Comparison of ENCODE assay signal across 8 mouse cellular contexts in the genomic region with DNA sequence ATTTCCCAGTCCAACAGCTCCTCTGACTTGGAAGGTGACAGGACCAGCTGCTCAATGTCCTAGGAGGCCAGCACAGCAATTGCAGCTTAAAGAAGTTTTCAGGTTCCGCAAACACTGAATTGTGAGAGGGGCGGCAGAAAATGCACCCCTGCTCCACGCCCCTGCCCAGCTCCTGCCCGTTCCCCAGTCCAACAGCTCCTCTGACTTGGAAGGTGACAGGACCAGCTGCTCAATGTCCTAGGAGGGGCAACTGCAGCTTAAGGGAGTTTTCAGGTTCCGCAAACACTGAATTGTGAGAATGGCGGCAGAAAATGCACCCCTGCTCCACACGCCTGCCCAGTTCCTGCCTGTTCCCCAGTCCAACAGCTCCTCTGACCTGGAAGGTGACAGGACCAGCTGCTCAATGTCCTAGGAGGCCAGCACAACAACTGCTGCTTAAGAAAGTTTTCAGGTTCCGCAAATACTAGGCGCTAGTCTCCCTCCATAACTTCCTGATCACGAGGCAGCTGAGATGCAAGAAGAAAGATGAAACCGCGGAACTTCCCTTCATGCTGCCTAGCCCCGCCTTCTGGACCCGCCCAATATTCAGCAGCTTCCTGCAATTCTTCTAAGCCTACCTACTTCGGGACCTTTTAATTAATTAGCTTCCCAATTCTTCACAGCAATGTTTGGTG. TPM values are rescaled to one million over a fixed set of nuclear protein-coding genes. Genes with fewer than 3 reads are reported as not detected.
DNase-seq lines count a peak whose midpoint lies in the region; ATAC-seq and TF ChIP-seq lines count a peak whose summit lies in the region.
"Not testable (repeated sequence)": the region's sequence is repeated elsewhere in the genome, so short reads cannot be mapped to it uniquely, and the experiment has no call there.

TSS of gene Zfp984 (minus strand) at position 497 of the 674 bp plus-strand sequence.

- DNase-seq in c-Kit-positive CD71-positive TER-119-positive erythroid progenitor cells, embryonic 14.5 days (ENCODE audit: low spot score) = peak; percentile 42
- DNase-seq in forebrain, postnatal 0 days = peak; percentile 34
- DNase-seq in hindbrain, embryonic 10.5 days (ENCODE audit: low spot score) = peak; percentile 60
- DNase-seq in kidney, postnatal 25 days = peak; percentile 51 to 56
- DNase-seq in neural tube, embryonic 10.5 days (ENCODE audit: extremely low spot score, low spot score) = peak; percentile 64
- peak; percentile 58 for DNase-seq in testis, postnatal 10 days (ENCODE audit: low spot score)

- peak within 1 kb of the TSS; percentile 40 for H3K9ac ChIP-seq in forebrain, postnatal 0 days
- H3K9ac ChIP-seq in lung, embryonic 16.5 days (ENCODE audit: low read length) = peak within 1 kb of the TSS; percentile 41

- H3K36me3 ChIP-seq in E14TG2a.4 (ENCODE audit: insufficient read depth, low read length); forebrain, postnatal 0 days (ENCODE audit: insufficient read depth); lung, embryonic 16.5 days (ENCODE audit: control insufficient read depth, insufficient read depth, low read length): not testable (repeated sequence)
- H3K36me3 ChIP-seq in hindbrain, embryonic 10.5 days = peaks cover 15% of the 10 kb centered on the region

- peaks cover 39% of the 10 kb centered on the region for H3K9me3 ChIP-seq in E14TG2a.4 (ENCODE audit: low read length)
- H3K9me3 ChIP-seq in forebrain, postnatal 0 days (ENCODE audit: low read length); hindbrain, embryonic 10.5 days; lung, embryonic 16.5 days (ENCODE audit: control insufficient read depth, low read length): not testable (repeated sequence)

- H3K4me3 ChIP-seq in E14TG2a.4 (replicated peaks; ENCODE audit: low read length) = peak within 1 kb of the TSS; percentile 75
- H3K4me3 ChIP-seq in forebrain, postnatal 0 days (ENCODE audit: low read depth, low read length) = peak within 1 kb of the TSS; percentile 36
- peak within 1 kb of the TSS; percentile 61 for H3K4me3 ChIP-seq in hindbrain, embryonic 10.5 days
- H3K4me3 ChIP-seq in lung, embryonic 16.5 days (ENCODE audit: low read length) = peak within 1 kb of the TSS; percentile 45

- WGBS in forebrain, postnatal 0 days = 15% methylated on average over 15 of the region's 15 CpGs
- 15% methylated on average over 15 of the region's 15 CpGs for WGBS in hindbrain, embryonic 10.5 days
- 10% methylated on average over 15 of the region's 15 CpGs for WGBS in lung, embryonic 16.5 days

- not testable (repeated sequence) for TF ChIP-seq CTCF in E14TG2a.4 (conservative IDR thresholded peaks at IDR 0.05; ENCODE audit: low read length); forebrain, postnatal 0 days (IDR thresholded peaks at IDR 0.05; ENCODE audit: low read depth)

- ATAC-seq in forebrain, postnatal 0 days = peak; percentile 45
- peak; percentile 77 for ATAC-seq in lung, embryonic 16.5 days (ENCODE audit: low read depth)

- H3K27me3 ChIP-seq in E14TG2a.4 (ENCODE audit: insufficient read depth, low read length); forebrain, postnatal 0 days (ENCODE audit: insufficient read depth, low read length); hindbrain, embryonic 10.5 days (ENCODE audit: insufficient read depth, poor library complexity, severe bottlenecking); lung, embryonic 16.5 days (ENCODE audit: control insufficient read depth, insufficient read depth, low read depth, low read length): not testable (repeated sequence)

- H3K4me2 ChIP-seq in forebrain, postnatal 0 days (ENCODE audit: low read depth) = peak within 1 kb of the TSS; percentile 63
- peak within 1 kb of the TSS; percentile 55 for H3K4me2 ChIP-seq in lung, embryonic 16.5 days (ENCODE audit: low read depth, low read length)

- not testable (repeated sequence) for H3K4me1 ChIP-seq in E14TG2a.4 (replicated peaks; ENCODE audit: low read depth, low read length); forebrain, postnatal 0 days (ENCODE audit: insufficient read depth); hindbrain, embryonic 10.5 days (replicated peaks); lung, embryonic 16.5 days (replicated peaks; ENCODE audit: control insufficient read depth, insufficient read depth, low read length)

- not testable (repeated sequence) for H3K27ac ChIP-seq in forebrain, postnatal 0 days (ENCODE audit: low read depth, low read length); lung, embryonic 16.5 days (ENCODE audit: low read length)
- H3K27ac ChIP-seq in hindbrain, embryonic 10.5 days = peak within 1 kb of the TSS; percentile 82

RNA-seq across cellular contexts. Expression of gene Zfp984, which starts in this region (rescaled TPM):
- 6.8 and 8.6 TPM in 2 replicates for total RNA-seq in forebrain, postnatal 0 days (2014; rRNA removed)
- 3.9 and 4.8 TPM in 2 replicates for polyA plus RNA-seq in forebrain, postnatal 0 days (2015; fragmentation: Nextera tagmentation; extraction: Ambion mirVana)
- polyA plus RNA-seq in hindbrain, embryonic 10.5 days (2016; fragmentation: Nextera tagmentation; extraction: Ambion mirVana) = 4.6 and 6.4 TPM in 2 replicates
- polyA plus RNA-seq in lung, embryonic 16.5 days (2015; fragmentation: Nextera tagmentation; extraction: Ambion mirVana) = 5.7 and 6.2 TPM in 2 replicates
